Mouse (Mus musculus): ENCODE results near the gene Cenpf.

The Cenpf gene

DNA sequence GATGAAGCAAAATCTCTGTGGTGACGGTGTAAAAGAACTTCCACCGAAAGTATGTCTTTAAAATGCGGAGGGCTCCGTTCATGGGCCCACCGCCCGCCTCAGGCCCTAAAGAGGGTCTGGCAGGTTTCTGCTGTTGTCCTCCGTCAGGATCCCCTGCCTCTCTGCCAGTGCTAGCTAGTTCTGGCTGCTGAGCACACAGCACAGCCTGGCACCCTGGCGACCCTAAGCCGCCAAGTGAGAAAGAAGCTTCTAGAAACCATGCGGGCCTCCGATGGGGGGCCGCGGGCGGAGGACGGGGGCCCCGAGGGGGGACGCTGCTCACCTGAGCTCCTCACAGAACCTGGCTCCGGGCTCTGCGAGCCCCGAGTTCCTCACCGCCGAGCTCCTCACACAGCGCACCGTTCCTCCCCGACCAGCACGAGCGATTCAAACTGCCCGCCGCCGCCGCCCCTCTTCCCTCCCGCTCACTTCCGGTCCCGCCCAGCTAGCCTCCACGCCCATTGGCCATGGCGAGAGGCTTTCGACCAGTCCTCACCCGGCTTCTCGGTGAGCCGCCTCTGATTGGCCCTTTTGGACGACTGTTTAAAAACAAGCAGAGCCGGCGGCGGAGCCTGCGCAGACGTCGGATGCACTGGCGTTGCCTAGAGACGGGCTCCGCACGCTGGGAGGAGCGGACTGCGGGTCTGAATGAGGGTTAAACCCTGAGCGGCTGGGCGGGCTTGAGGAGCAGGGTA, at the start of gene Cenpf:
Cenpf (minus strand) TSS at position 433 of the 734 bp plus-strand sequence.
- DNase-seq (ENCODE audit: low read depth, low spot score) = peak; percentile 99

GRCm38 (mm10) chr1:189732156-189732555, 44.3 kb upstream of the Cenpf start:
- no peak for DNase-seq (ENCODE audit: low read depth, low spot score)

- no peak for DNase-seq (ENCODE audit: low read depth, low spot score)
Observed at GRCm38 (mm10) chr1:189731697-189732096, 43.8 kb upstream of the Cenpf start.

- DNase-seq (ENCODE audit: low read depth, low spot score) = no peak
Observed at GRCm38 (mm10) chr1:189729141-189729815, 41.4 kb upstream of the Cenpf start.

- no peak for DNase-seq (ENCODE audit: low read depth, low spot score)
Observed at GRCm38 (mm10) chr1:189728784-189729115, 40.9 kb upstream of the Cenpf start.

DNA sequence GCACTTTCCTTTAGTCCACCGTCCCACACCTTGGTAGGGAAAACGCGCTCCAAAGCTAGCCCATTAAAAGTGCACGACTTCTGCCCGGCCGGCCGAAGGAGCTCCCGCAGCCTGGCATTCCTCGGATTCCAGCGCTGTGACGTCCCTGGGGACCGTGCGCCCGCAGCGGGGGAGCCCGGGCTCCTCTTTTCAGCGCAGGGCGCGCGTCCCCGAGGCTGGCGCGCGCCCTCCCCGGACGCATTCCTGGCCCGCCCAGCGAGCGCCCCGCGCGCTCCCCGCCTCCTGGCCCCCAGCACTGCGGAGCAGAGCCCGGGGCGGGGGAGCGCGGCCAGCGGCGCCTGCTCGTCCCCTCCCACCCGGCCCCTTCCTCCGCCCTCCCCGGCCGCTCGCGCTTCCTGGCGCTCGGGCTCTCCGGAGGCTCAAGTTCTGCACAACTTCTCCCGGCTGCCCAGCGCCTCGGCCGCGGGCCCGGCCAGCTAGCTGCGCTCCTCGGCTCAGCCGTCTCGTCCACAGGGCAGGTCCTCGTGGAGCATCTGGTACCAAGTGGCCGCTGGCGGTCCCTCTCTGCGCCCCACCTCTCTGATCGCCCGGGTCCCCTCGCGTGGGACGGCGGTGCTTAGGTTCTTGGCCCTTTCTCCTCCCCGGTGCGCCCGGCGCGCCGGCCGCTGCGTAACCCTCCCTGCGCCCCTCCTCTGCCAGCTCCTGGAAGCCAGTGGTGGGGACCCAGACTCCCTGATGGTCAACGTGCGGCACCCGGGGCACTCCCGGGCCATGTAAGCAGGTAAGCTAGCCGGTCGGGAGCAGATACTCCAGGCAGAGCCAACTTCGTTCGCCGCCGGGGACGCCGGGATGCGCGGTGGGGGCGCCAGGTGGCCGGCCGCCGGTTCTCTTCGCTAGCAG, 40.2 kb upstream of the Cenpf start, which contains the start of gene Ptpn14:
Ptpn14 (plus strand) TSS at position 385 of the 900 bp plus-strand sequence.
- peak; percentile 29 for DNase-seq (ENCODE audit: low read depth, low spot score)

DNA sequence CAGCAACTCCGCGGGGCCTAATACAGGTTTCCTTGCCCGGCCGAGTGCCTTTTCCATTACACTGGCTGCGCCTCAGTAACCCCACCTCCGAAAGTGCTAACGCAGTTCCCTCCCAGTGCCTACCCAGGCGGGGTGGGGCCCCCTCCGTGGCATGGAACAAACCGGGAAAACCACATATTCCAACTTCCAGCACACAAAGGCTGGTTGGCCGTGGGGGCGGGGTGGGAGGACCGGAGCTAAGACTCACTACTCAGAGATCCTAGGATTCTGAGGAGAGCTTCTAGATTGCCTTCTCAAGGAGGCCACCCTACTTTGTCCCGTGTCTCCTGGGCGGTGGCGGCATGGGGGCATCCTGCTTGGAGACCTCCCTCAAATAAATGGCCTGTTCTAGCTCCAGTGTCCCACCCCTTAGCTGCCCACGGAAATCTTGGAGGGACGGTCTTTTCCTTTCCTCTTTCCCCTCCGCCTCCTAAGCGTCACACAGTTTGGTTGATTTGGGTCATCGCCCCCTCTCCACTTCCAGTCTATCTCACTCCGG, 39.5 kb upstream of the Cenpf start:
- DNase-seq (ENCODE audit: low read depth, low spot score) = no peak

GRCm38 (mm10) chr1:189726121-189726520, 38.2 kb upstream of the Cenpf start:
- DNase-seq (ENCODE audit: low read depth, low spot score) = no peak

- no peak for DNase-seq (ENCODE audit: low read depth, low spot score)
Observed at GRCm38 (mm10) chr1:189718600-189718999, 30.7 kb upstream of the Cenpf start.

GRCm38 (mm10) chr1:189717546-189717945, 29.7 kb upstream of the Cenpf start:
- DNase-seq (ENCODE audit: low read depth, low spot score) = no peak

GRCm38 (mm10) chr1:189715915-189716797, 28.3 kb upstream of the Cenpf start:
- DNase-seq (ENCODE audit: low read depth, low spot score) = no peak

DNA sequence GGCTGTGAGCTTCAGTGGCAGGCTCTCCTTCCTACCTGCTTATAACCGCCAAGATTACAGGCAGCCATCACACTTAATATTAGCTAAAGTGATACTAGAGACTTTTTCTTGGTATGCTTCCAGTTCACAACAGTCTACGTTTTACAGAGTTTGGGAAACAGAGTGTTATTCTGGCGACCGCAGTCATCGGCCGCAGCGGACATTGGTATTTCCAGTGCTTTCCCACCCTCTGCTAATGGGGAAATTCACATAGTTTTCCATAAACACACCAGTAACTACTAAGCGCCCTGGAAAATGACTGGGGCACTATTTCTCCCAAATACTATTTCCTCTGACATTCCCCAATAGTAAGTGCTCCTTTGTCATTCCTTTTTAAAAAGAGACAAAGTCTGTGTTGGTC, 21.1 kb upstream of the Cenpf start:
- no peak for DNase-seq (ENCODE audit: low read depth, low spot score)

- no peak for DNase-seq (ENCODE audit: low read depth, low spot score)
Observed at GRCm38 (mm10) chr1:189707419-189707818, 19.5 kb upstream of the Cenpf start.

DNA sequence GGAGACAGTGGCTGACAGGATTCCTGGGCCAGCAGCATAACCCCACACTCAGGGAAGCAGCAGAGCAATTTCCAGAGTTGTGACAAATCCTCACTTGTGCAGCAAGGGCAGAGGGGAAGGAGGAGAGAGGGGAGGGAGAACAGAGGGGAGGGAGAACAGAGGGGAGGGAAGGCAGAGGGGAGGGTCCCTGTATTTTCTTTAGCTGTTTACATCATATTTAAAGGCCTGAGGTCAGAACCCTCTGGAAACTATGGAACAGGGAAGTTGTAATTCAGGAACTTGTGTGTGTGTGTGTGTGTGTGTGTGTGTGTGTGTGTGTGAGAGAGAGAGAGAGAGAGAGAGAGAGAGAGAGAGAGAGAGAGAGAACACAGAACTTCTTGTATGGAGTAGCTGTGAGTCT, 19.1 kb upstream of the Cenpf start:
- no peak for DNase-seq (ENCODE audit: low read depth, low spot score)

GRCm38 (mm10) chr1:189706040-189706645, 18.3 kb upstream of the Cenpf start:
- no peak for DNase-seq (ENCODE audit: low read depth, low spot score)

- no peak for DNase-seq (ENCODE audit: low read depth, low spot score)
Observed at GRCm38 (mm10) chr1:189703591-189703990, 15.7 kb upstream of the Cenpf start.

- DNase-seq (ENCODE audit: low read depth, low spot score) = no peak
Observed at GRCm38 (mm10) chr1:189703156-189703555, 15.3 kb upstream of the Cenpf start.

DNA sequence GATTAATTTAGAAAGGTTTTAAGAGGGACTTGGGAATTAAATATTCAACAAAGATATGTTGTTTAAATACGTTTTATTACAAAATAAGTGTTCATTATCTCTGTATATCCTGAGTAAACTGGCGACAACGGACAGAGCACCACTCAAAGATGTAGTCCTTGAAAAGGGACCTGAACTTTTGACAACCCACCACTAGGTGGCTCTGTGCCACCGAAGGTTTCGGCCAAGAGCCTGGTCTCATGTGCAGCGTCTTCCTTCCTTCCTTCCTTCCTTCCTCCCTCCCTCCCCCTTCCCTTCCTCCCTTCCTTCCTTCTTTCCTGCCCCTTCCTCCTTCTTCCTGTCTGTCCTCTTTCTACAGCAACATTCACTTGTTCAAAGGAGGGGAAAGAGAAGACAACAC, 13.1 kb upstream of the Cenpf start:
- peak; percentile 46 for DNase-seq (ENCODE audit: low read depth, low spot score)

GRCm38 (mm10) chr1:189700186-189700585, 12.3 kb upstream of the Cenpf start:
- DNase-seq (ENCODE audit: low read depth, low spot score) = no peak

- DNase-seq (ENCODE audit: low read depth, low spot score) = no peak
Observed at GRCm38 (mm10) chr1:189698416-189698815, 10.5 kb upstream of the Cenpf start.

All from retina, postnatal 7 days (tissue).